Comparison of ENCODE assay signal across 17 mouse cellular contexts in the genomic region with DNA sequence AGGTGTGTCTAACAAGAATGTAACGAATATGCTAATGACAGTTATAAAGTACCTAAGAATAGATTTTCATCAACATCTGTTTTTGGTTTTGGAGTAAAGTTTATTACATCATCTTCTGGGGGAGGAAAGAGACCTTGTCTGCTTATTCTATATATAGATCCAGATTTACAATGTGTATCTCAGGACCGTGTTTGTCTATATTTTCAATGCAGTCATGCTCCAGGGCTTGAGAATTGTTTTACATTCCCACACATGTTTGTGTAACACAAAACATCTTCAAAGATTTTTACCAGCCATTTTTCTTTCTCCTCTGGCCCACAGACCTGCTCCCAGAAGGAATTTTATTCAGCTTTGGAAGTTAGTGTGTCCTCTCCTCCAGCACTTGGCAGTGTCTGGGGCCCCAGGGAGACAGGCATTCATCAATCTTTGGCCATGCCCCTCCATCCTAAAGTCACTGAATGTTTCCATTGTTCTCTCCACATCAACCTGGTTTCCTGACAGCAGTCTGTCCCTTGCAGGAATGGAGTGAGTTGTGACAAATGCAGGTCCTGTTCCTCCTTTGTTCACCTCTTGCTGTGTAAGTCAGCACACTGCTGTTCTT. TPM values are rescaled to one million over a fixed set of nuclear protein-coding genes. Genes with fewer than 3 reads are reported as not detected.
DNase-seq lines count a peak whose midpoint lies in the region; ATAC-seq lines count a peak whose summit lies in the region.
"Had no signal": no experiment of that assay in that cellular context is flagged by ENCODE, and none has a peak within 500 bp of the region (broad histone marks: within the 10 kb centered on the region; RNA-seq: fewer than 3 reads in every experiment).

No protein-coding gene starts in this region.

- no peaks in the 10 kb centered on the region for H3K27me3 ChIP-seq in heart, embryonic 12.5 days (replicated peaks)
- H3K27me3 ChIP-seq in neural tube, embryonic 15.5 days (replicated peaks) = no peaks in the 10 kb centered on the region
- no peaks in the 10 kb centered on the region for H3K27me3 ChIP-seq in limb, embryonic 12.5 days
- H3K27me3 ChIP-seq: neural tube, embryonic 12.5 days had no signal

- peaks cover 73% of the 10 kb centered on the region for H3K4me1 ChIP-seq in heart, embryonic 12.5 days (replicated peaks)
- peaks cover 8% of the 10 kb centered on the region for H3K4me1 ChIP-seq in neural tube, embryonic 15.5 days
- peaks cover 39% of the 10 kb centered on the region for H3K4me1 ChIP-seq in limb, embryonic 12.5 days (replicated peaks)

- WGBS in heart, embryonic 12.5 days = 40% methylated on average over 2 of the region's 2 CpGs
- WGBS in neural tube, embryonic 15.5 days = 74% methylated on average over 2 of the region's 2 CpGs
- 26% methylated on average over 2 of the region's 2 CpGs for WGBS in limb, embryonic 12.5 days

- H3K4me2 ChIP-seq in heart, embryonic 12.5 days = no peak overlapping the region
- no peak overlapping the region for H3K4me2 ChIP-seq in neural tube, embryonic 15.5 days
- H3K4me2 ChIP-seq in limb, embryonic 12.5 days = no peak overlapping the region
- H3K4me2 ChIP-seq: neural tube, embryonic 12.5 days had no signal

- no peak overlapping the region for H3K9ac ChIP-seq in heart, embryonic 12.5 days
- no peak overlapping the region for H3K9ac ChIP-seq in neural tube, embryonic 15.5 days (replicated peaks)
- no peak overlapping the region for H3K9ac ChIP-seq in limb, embryonic 12.5 days (replicated peaks)
- H3K9ac ChIP-seq: neural tube, embryonic 12.5 days had no signal

- DNase-seq in heart, postnatal 4 days = no peak
- peak; percentile 22 for DNase-seq in neural tube, embryonic 10.5 days (ENCODE audit: extremely low spot score, low spot score)
- no peak for DNase-seq in liver
- no peak for DNase-seq in kidney, adult 9 months
- DNase-seq: adrenal gland, adult 2 months; cerebellum, adult 8-10 months; kidney, adult 2 months; left cerebral cortex, postnatal 4 days; lung, adult 18-20 months; lung, postnatal 36 days; thymus, adult 18-20 months had no signal

- no peaks in the 10 kb centered on the region for H3K9me3 ChIP-seq in heart, embryonic 12.5 days (replicated peaks)
- no peaks in the 10 kb centered on the region for H3K9me3 ChIP-seq in neural tube, embryonic 15.5 days (replicated peaks)
- no peaks in the 10 kb centered on the region for H3K9me3 ChIP-seq in limb, embryonic 12.5 days
- H3K9me3 ChIP-seq: G1E; neural tube, embryonic 12.5 days had no signal

- H3K36me3 ChIP-seq in heart, embryonic 12.5 days = no peaks in the 10 kb centered on the region; the same call in 1 of the 2 replicates
- H3K36me3 ChIP-seq in neural tube, embryonic 15.5 days = no peaks in the 10 kb centered on the region
- H3K36me3 ChIP-seq in limb, embryonic 12.5 days = no peaks in the 10 kb centered on the region
- H3K36me3 ChIP-seq: neural tube, embryonic 12.5 days had no signal

- ATAC-seq in heart, embryonic 12.5 days (ENCODE audit: insufficient number of reproducible peaks, low FRiP score) = no peak
- no peak for ATAC-seq in neural tube, embryonic 15.5 days (ENCODE audit: low FRiP score)
- no peak for ATAC-seq in limb, embryonic 12.5 days (ENCODE audit: insufficient number of reproducible peaks, insufficient read depth, low FRiP score, low TSS enrichment, low read depth)

- peak overlapping the region; percentile 76 for H3K27ac ChIP-seq in heart, embryonic 12.5 days (ENCODE audit: poor library complexity, severe bottlenecking)
- no peak overlapping the region for H3K27ac ChIP-seq in neural tube, embryonic 15.5 days (replicated peaks)
- H3K27ac ChIP-seq in limb, embryonic 12.5 days = peak overlapping the region; percentile 80
- H3K27ac ChIP-seq: neural tube, embryonic 12.5 days had no signal

- no peak overlapping the region for H3K4me3 ChIP-seq in heart, embryonic 12.5 days
- no peak overlapping the region for H3K4me3 ChIP-seq in neural tube, embryonic 15.5 days (replicated peaks)
- H3K4me3 ChIP-seq in limb, embryonic 12.5 days (replicated peaks) = no peak overlapping the region
- H3K4me3 ChIP-seq: neural tube, embryonic 12.5 days had no signal

RNA-seq across cellular contexts. Expression of a gene that starts 28.9 kb away (rescaled TPM):
- 50.6 and 52.7 TPM in 2 replicates for polyA plus RNA-seq in heart, embryonic 12.5 days (2016; fragmentation: Nextera tagmentation; extraction: Ambion mirVana)
- 10 to 100 TPM; 25.4 to 29.1 TPM for total RNA-seq in heart, postnatal 4 days (2021)
- 12.1 and 13.2 TPM in 2 replicates for polyA plus RNA-seq in neural tube, embryonic 15.5 days (2015; fragmentation: Nextera tagmentation; extraction: Ambion mirVana)
- 21.8 and 22.6 TPM in 2 replicates for polyA plus RNA-seq in limb, embryonic 12.5 days (2016; fragmentation: Nextera tagmentation; extraction: Ambion mirVana)

RNA-seq across cellular contexts. Expression of a gene that starts 42.2 kb away (rescaled TPM):
- 3.1 and 3.5 TPM in 2 replicates for polyA plus RNA-seq in heart, embryonic 12.5 days (2016; fragmentation: Nextera tagmentation; extraction: Ambion mirVana)
- 1 to 10 TPM; 1.4 to 2.1 TPM for total RNA-seq in heart, postnatal 4 days (2021)
- 4.1 and 4.5 TPM in 2 replicates for polyA plus RNA-seq in neural tube, embryonic 15.5 days (2015; fragmentation: Nextera tagmentation; extraction: Ambion mirVana)
- polyA plus RNA-seq in limb, embryonic 12.5 days (2016; fragmentation: Nextera tagmentation; extraction: Ambion mirVana) = 6.8 and 8.3 TPM in 2 replicates
- total RNA-seq: G1E; hematopoietic stem cell, adult 5-6 weeks had no signal
- polyA plus RNA-seq: G1E had no signal
